In the genomic region with DNA sequence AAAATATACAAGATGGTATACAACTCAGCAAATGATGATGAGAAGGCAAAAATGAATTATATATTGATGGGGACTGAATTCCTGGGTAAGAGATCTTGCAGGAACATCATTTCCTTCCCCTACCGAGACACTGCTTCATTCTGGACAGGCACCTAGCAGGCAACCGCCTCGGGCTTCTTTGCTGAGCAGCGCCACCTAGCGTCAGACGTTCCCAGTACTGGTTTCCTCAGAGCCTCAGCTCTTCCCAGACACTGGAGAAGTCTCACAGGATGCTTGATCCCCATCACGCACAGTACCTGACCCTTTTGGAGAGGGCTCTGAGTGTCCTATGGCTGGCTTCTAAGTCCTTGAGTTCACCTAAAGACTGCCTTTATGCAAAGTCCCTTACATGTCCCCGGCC, we compare ENCODE assay signal across 8 mouse cellular contexts.
DNase-seq lines count a peak whose midpoint lies in the region; ATAC-seq and TF ChIP-seq lines count a peak whose summit lies in the region.
"Had no signal": no experiment of that assay in that cellular context is flagged by ENCODE, and none has a peak within 500 bp of the region (broad histone marks: within the 10 kb centered on the region; RNA-seq: fewer than 3 reads in every experiment).

No protein-coding gene starts in this region.

- no peak overlapping the region for H3K27ac ChIP-seq in limb, embryonic 10.5 days
- H3K27ac ChIP-seq in midbrain, postnatal 0 days (ENCODE audit: low read depth, low read length): no peak overlapping the region

- 19% methylated on average over 8 of the region's 8 CpGs for WGBS in limb, embryonic 10.5 days
- WGBS in midbrain, postnatal 0 days: 13% methylated on average over 8 of the region's 8 CpGs

- no peaks in the 10 kb centered on the region for H3K9me3 ChIP-seq in limb, embryonic 10.5 days (replicated peaks)
- no peaks in the 10 kb centered on the region for H3K9me3 ChIP-seq in midbrain, postnatal 0 days (ENCODE audit: low read length)
- H3K9me3 ChIP-seq: megakaryocyte, embryonic 14.5 days had no signal

- H3K4me3 ChIP-seq in limb, embryonic 10.5 days: no peak overlapping the region
- H3K4me3 ChIP-seq in midbrain, postnatal 0 days (ENCODE audit: low read depth, low read length): no peak overlapping the region
- H3K4me3 ChIP-seq: megakaryocyte, embryonic 14.5 days had no signal

- H3K4me1 ChIP-seq in limb, embryonic 10.5 days: peaks cover 16% of the 10 kb centered on the region
- no peaks in the 10 kb centered on the region for H3K4me1 ChIP-seq in midbrain, postnatal 0 days (ENCODE audit: insufficient read depth, low read length)
- H3K4me1 ChIP-seq: megakaryocyte, embryonic 14.5 days had no signal

- H3K27me3 ChIP-seq in limb, embryonic 10.5 days (ENCODE audit: low read depth, poor library complexity, severe bottlenecking): no peaks in the 10 kb centered on the region
- no peaks in the 10 kb centered on the region for H3K27me3 ChIP-seq in midbrain, postnatal 0 days (ENCODE audit: insufficient read depth, low read length)
- H3K27me3 ChIP-seq: megakaryocyte, embryonic 14.5 days had no signal

- peak; percentile 88 for ATAC-seq in granulocyte monocyte progenitor cell, adult 5-6 weeks (replicated peaks; ENCODE audit: poor library complexity, severe bottlenecking)
- ATAC-seq in midbrain, postnatal 0 days (ENCODE audit: low FRiP score): no peak

- no peak overlapping the region for H3K9ac ChIP-seq in midbrain, postnatal 0 days (replicated peaks; ENCODE audit: low read length, poor library complexity, severe bottlenecking)

- DNase-seq in adrenal gland, postnatal 4 days (ENCODE audit: low spot score in 2 of 2): peak; percentile 49 to 62
- DNase-seq in embryo, embryonic 11 days: peak; percentile 89
- peak; percentile 33 to 81 for DNase-seq in kidney, adult 8-10 months
- DNase-seq in limb, embryonic 10.5 days (ENCODE audit: low spot score): peak; percentile 92
- peak; percentile 91 for DNase-seq in midbrain, postnatal 0 days (ENCODE audit: low spot score)
- peak; percentile 38 to 74 for DNase-seq in spleen, postnatal 10 days (ENCODE audit: low spot score in 2 of 2)

- TF ChIP-seq CTCF in midbrain, postnatal 0 days (IDR thresholded peaks at IDR 0.05): peak; percentile 89

- no peak overlapping the region for H3K4me2 ChIP-seq in midbrain, postnatal 0 days (ENCODE audit: low read depth, low read length, poor library complexity, severe bottlenecking)

- no peaks in the 10 kb centered on the region for H3K36me3 ChIP-seq in limb, embryonic 10.5 days
- H3K36me3 ChIP-seq in midbrain, postnatal 0 days (ENCODE audit: insufficient read depth, low read length): no peaks in the 10 kb centered on the region
